ENCODE assay signal across 18 mouse cellular contexts in genomic region chr1:132707301-132707700, GRCm38 (mm10). TPM values are rescaled to one million over a fixed set of nuclear protein-coding genes. Genes with fewer than 3 reads are reported as not detected.
DNase-seq lines count a peak whose midpoint lies in the region; ATAC-seq lines count a peak whose summit lies in the region.
"Had no signal": no experiment of that assay in that cellular context is flagged by ENCODE, and none has a peak within 500 bp of the region (broad histone marks: within the 10 kb centered on the region; RNA-seq: fewer than 3 reads in every experiment).

No protein-coding gene starts in this region.

- no peak for DNase-seq in heart, postnatal 10 days
- DNase-seq in neural tube, embryonic 10.5 days (ENCODE audit: extremely low spot score, low spot score), result no peak
- no peak for DNase-seq in hindbrain, embryonic 11.5 days (ENCODE audit: low spot score)
- DNase-seq in spleen, postnatal 14 days (ENCODE audit: low spot score in 2 of 2), result no peak
- DNase-seq in spleen, adult 12 weeks (ENCODE audit: low spot score), result no peak
- DNase-seq: cerebellum, adult 8-10 months; embryo, embryonic 11 days; lung, adult 18-20 months; lung, postnatal 4 days; spleen, adult 18-20 months had no signal

- peaks cover 5% of the 10 kb centered on the region; the same call in 1 of the 2 replicates for H3K27me3 ChIP-seq in heart, embryonic 14.5 days (ENCODE audit: control insufficient read depth, insufficient read depth, low read length)
- H3K27me3 ChIP-seq in neural tube, embryonic 12.5 days (replicated peaks), result no peaks in the 10 kb centered on the region
- no peaks in the 10 kb centered on the region for H3K27me3 ChIP-seq in hindbrain, embryonic 11.5 days (ENCODE audit: control insufficient read depth, insufficient read depth, low read length)
- H3K27me3 ChIP-seq in neural tube, embryonic 14.5 days (ENCODE audit: control insufficient read depth, insufficient read depth, low read length), result no peaks in the 10 kb centered on the region

- no peak overlapping the region for H3K4me3 ChIP-seq in heart, embryonic 14.5 days (ENCODE audit: control insufficient read depth in 1 of 2, insufficient read depth in 1 of 2, low read depth in 1 of 2, low read length in 2 of 2)
- H3K4me3 ChIP-seq in neural tube, embryonic 12.5 days, result no peak overlapping the region
- H3K4me3 ChIP-seq in hindbrain, embryonic 11.5 days (ENCODE audit: low read depth, low read length), result no peak overlapping the region
- H3K4me3 ChIP-seq in neural tube, embryonic 14.5 days (ENCODE audit: low read depth, low read length), result no peak overlapping the region
- H3K4me3 ChIP-seq: heart, embryonic 10.5 days; limb, embryonic 15.5 days had no signal

- H3K27ac ChIP-seq in heart, embryonic 14.5 days (replicated peaks in 1 of 2; ENCODE audit: control insufficient read depth in 1 of 2, insufficient read depth in 1 of 2, low read depth in 2 of 2, low read length in 2 of 2), result no peak overlapping the region
- H3K27ac ChIP-seq in neural tube, embryonic 12.5 days, result no peak overlapping the region
- H3K27ac ChIP-seq in hindbrain, embryonic 11.5 days (ENCODE audit: low read depth, low read length), result peak overlapping the region; percentile 42; the same call in 1 of the 2 replicates
- H3K27ac ChIP-seq in neural tube, embryonic 14.5 days (ENCODE audit: low read depth, low read length), result no peak overlapping the region
- H3K27ac ChIP-seq: heart, embryonic 10.5 days; limb, embryonic 15.5 days; stomach, postnatal 0 days had no signal

- H3K4me2 ChIP-seq in heart, embryonic 14.5 days (ENCODE audit: low read length), result peak overlapping the region; percentile 35; the same call in 1 of the 2 replicates
- H3K4me2 ChIP-seq in neural tube, embryonic 12.5 days (replicated peaks), result 0 out of 2 replicates have a peak overlapping the region, but pooled peaks have one; percentile 12
- no peak overlapping the region for H3K4me2 ChIP-seq in hindbrain, embryonic 11.5 days (replicated peaks; ENCODE audit: low read depth, low read length)
- no peak overlapping the region for H3K4me2 ChIP-seq in neural tube, embryonic 14.5 days (ENCODE audit: low read depth, low read length)
- H3K4me2 ChIP-seq: limb, embryonic 15.5 days had no signal

- H3K9ac ChIP-seq in heart, embryonic 14.5 days (ENCODE audit: low read length), result no peak overlapping the region
- no peak overlapping the region for H3K9ac ChIP-seq in neural tube, embryonic 12.5 days
- no peak overlapping the region for H3K9ac ChIP-seq in hindbrain, embryonic 11.5 days (ENCODE audit: low read depth, low read length)
- H3K9ac ChIP-seq in neural tube, embryonic 14.5 days (replicated peaks; ENCODE audit: low read depth, low read length), result no peak overlapping the region
- H3K9ac ChIP-seq: limb, embryonic 15.5 days had no signal

- no peaks in the 10 kb centered on the region for H3K36me3 ChIP-seq in heart, embryonic 14.5 days (ENCODE audit: control insufficient read depth, insufficient read depth, low read length)
- no peaks in the 10 kb centered on the region for H3K36me3 ChIP-seq in neural tube, embryonic 12.5 days
- H3K36me3 ChIP-seq in hindbrain, embryonic 11.5 days (ENCODE audit: control insufficient read depth, insufficient read depth, low read length), result no peaks in the 10 kb centered on the region
- H3K36me3 ChIP-seq in neural tube, embryonic 14.5 days (ENCODE audit: control insufficient read depth, insufficient read depth, low read length), result no peaks in the 10 kb centered on the region
- H3K36me3 ChIP-seq: heart, embryonic 10.5 days; limb, embryonic 15.5 days had no signal

- 50% methylated on average over 8 of the region's 8 CpGs for WGBS in heart, embryonic 14.5 days
- 57% methylated on average over 8 of the region's 8 CpGs for WGBS in neural tube, embryonic 12.5 days
- 53% methylated on average over 8 of the region's 8 CpGs for WGBS in hindbrain, embryonic 11.5 days
- WGBS in neural tube, embryonic 14.5 days, result 45% methylated on average over 8 of the region's 8 CpGs

- intact Hi-C loops in heart, postnatal 10 days (cut with DNase I), result no loop called here

- ATAC-seq in heart, embryonic 14.5 days (ENCODE audit: insufficient number of reproducible peaks, insufficient read depth, low FRiP score, low read depth), result no peak
- ATAC-seq in neural tube, embryonic 12.5 days (ENCODE audit: low FRiP score, low read depth), result peak; percentile 63; the same call in 1 of the 2 replicates
- peak; percentile 54 for ATAC-seq in hindbrain, embryonic 11.5 days (ENCODE audit: low FRiP score)
- ATAC-seq in neural tube, embryonic 14.5 days (ENCODE audit: low read depth), result peak; percentile 38; the same call in 1 of the 2 replicates
- ATAC-seq: activated CD4-positive, CD25-positive, alpha-beta regulatory T cell, adult 4 months; CD4-positive, CD25-positive, alpha-beta regulatory T cell, adult 4 months had no signal

- no peaks in the 10 kb centered on the region for H3K9me3 ChIP-seq in heart, embryonic 14.5 days (ENCODE audit: control insufficient read depth, low read length)
- no peaks in the 10 kb centered on the region for H3K9me3 ChIP-seq in neural tube, embryonic 12.5 days
- no peaks in the 10 kb centered on the region for H3K9me3 ChIP-seq in hindbrain, embryonic 11.5 days (ENCODE audit: control insufficient read depth, low read length)
- H3K9me3 ChIP-seq in neural tube, embryonic 14.5 days (ENCODE audit: control insufficient read depth, low read length), result no peaks in the 10 kb centered on the region
- H3K9me3 ChIP-seq: heart, embryonic 10.5 days; limb, embryonic 15.5 days had no signal

- H3K4me1 ChIP-seq in heart, embryonic 14.5 days (ENCODE audit: control insufficient read depth in 2 of 2, insufficient read depth in 2 of 2, low read length in 2 of 2), result peaks cover 0 to 3% of the 10 kb centered on the region in 2 experiments; a peak in 1 of 4 replicates
- H3K4me1 ChIP-seq in neural tube, embryonic 12.5 days, result peaks cover 43% of the 10 kb centered on the region
- H3K4me1 ChIP-seq in hindbrain, embryonic 11.5 days (replicated peaks; ENCODE audit: control insufficient read depth, insufficient read depth, low read length), result peaks cover 10% of the 10 kb centered on the region
- H3K4me1 ChIP-seq in neural tube, embryonic 14.5 days (ENCODE audit: control insufficient read depth, insufficient read depth, low read length), result peaks cover 29% of the 10 kb centered on the region

RNA-seq across cellular contexts. Expression of gene Nfasc, which starts 34.3 kb away (rescaled TPM):
- 0.38 and 0.68 TPM in 2 replicates for polyA plus RNA-seq in heart, embryonic 14.5 days (2014; fragmentation: Nextera tagmentation; extraction: Ambion mirVana)
- under 1 TPM; 0.26 to 0.35 TPM for total RNA-seq in heart, postnatal 10 days (2021)
- 37.3 and 42.3 TPM in 2 replicates for polyA plus RNA-seq in neural tube, embryonic 12.5 days (2016; fragmentation: Nextera tagmentation; extraction: Ambion mirVana)
- 26.9 and 38.0 TPM in 2 replicates for polyA plus RNA-seq in hindbrain, embryonic 11.5 days (2014; fragmentation: Nextera tagmentation; extraction: Ambion mirVana)
- 40.1 and 44.8 TPM in 2 replicates for polyA plus RNA-seq in neural tube, embryonic 14.5 days (2014; fragmentation: Nextera tagmentation; extraction: Ambion mirVana)
- polyA plus RNA-seq: activated CD4-positive, CD25-positive, alpha-beta regulatory T cell, adult 4 months; CD4-positive, CD25-positive, alpha-beta regulatory T cell, adult 4 months had no signal

Comparison
In these comparisons a context has a peak if more than half of its experiments do, and no peak if none do; other contexts are left out.
1. H3K4me2 ChIP-seq: peak in heart, embryonic 14.5 days (single experiment) and neural tube, embryonic 12.5 days (single experiment); none in hindbrain, embryonic 11.5 days (single experiment) and neural tube, embryonic 14.5 days (single experiment).
2. RNA of gene Nfasc, which starts 34.3 kb away (polyA plus RNA-seq): 40.1 to 44.8 TPM in neural tube, embryonic 14.5 days, 26.9 to 38.0 TPM in hindbrain, embryonic 11.5 days and 37.3 to 42.3 TPM in neural tube, embryonic 12.5 days; 0.38 to 0.68 TPM in heart, embryonic 14.5 days; every median in the first group is over 10 times any median in the second.